Mouse (Mus musculus) bone marrow, adult 2 months (tissue): Measurements from ENCODE around the gene Tmem199.
A peak's percentile ranks its signal among the peaks of the same experiment; 100 is the strongest.

ENCODE experiments used
- CTCF ChIP-seq: fragments of 200-500 bp; IDR thresholded peaks from 2 replicates; pipeline ENCODE4 v1.5.1; 2011; ENCODE audit warnings: low read length, control low read depth; ENCODE audit not compliant: control insufficient read depth, insufficient read depth
- POLR2A ChIP-seq: fragments of 200-500 bp; IDR thresholded peaks from 2 replicates; pipeline ENCODE4 v1.6.1; 2011; ENCODE audit warnings: low read depth, mild to moderate bottlenecking, control low read depth, low read length, borderline replicate concordance; ENCODE audit not compliant: control insufficient read depth

DNA sequence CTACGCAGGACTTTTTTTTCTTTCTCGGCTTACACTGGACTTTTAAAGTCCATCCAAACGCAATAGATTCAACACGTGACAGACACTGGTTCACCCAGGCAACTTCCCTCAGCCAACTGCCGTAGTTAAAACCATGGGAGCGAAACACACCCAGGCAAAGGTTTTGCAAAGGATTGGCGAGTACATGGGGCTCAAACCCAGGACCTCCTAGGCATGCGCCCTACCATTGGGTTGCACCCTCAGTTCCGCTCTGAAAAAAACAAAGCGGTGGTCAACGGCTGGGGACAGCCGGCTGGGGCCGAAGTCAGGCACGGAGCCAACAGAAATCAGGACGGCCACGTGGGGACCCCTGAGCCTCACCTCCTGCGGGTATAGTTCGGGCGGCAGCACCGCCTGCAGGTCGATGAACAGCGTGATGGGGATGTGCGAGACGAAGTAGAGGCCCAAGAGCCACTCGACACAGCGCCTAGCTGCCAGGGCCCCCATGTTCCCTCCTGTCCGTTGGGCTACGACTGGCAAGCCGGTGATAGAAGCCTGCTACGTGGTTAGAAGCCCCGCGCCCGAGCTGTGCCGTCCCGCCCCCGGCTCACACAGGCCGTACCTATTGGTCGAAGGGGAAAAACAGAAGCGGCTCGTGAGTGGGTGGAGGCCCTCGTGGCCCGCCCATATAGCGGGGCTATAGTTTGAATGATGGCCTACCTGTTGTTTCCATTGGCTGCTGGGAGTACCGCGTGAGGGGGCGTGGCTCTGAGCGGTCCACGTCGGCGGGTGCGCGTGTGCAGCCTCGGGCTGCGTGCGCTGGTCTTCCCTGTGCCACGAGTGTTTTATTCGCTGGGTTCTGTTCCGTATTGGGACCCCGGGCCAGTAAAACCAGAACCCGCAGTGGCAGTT is 38.4 kb upstream of the Tmem199 start, which contains the start of gene Tmem97:
- TF ChIP-seq CTCF (0 out of 2 replicates have a peak, but pooled peaks have one; percentile 3), POLR2A (peak; percentile 54)
